In genomic region chr12:34528201-34529164, GRCm38 (mm10) we compare ENCODE assay signal across 9 mouse cellular contexts.
DNase-seq lines count a peak whose midpoint lies in the region; ATAC-seq lines count a peak whose summit lies in the region.
"Had no signal": no experiment of that assay in that cellular context is flagged by ENCODE, and none has a peak within 500 bp of the region (broad histone marks: within the 10 kb centered on the region; RNA-seq: fewer than 3 reads in every experiment).

No protein-coding gene starts in this region.

- peak; percentile 89 for ATAC-seq in forebrain, embryonic 15.5 days (replicated peaks)
- ATAC-seq in hindbrain, embryonic 16.5 days, result peak; percentile 85
- ATAC-seq in stomach, embryonic 16.5 days (ENCODE audit: insufficient read depth, low FRiP score), result peak; percentile 69; the same call in 1 of the 2 replicates

- peak; percentile 38 to 49 for DNase-seq in layer of hippocampus, adult 8-10 months (ENCODE audit: low spot score in 2 of 2)
- no peak for DNase-seq in layer of hippocampus, adult 11-12 months (ENCODE audit: low spot score)
- peak; percentile 28 for DNase-seq in cerebellum, adult 11 months
- DNase-seq in lung, postnatal 4 days, result peak; percentile 18 to 43
- no peak for DNase-seq in thymus, postnatal 25 days

- peak overlapping the region; percentile 43 for H3K4me2 ChIP-seq in forebrain, embryonic 15.5 days (replicated peaks)
- H3K4me2 ChIP-seq in hindbrain, embryonic 16.5 days (ENCODE audit: low read length), result peak overlapping the region; percentile 55
- peak overlapping the region; percentile 46 for H3K4me2 ChIP-seq in stomach, embryonic 16.5 days (ENCODE audit: low read depth, low read length)

- H3K27me3 ChIP-seq in forebrain, embryonic 15.5 days, result no peaks in the 10 kb centered on the region
- no peaks in the 10 kb centered on the region for H3K27me3 ChIP-seq in hindbrain, embryonic 16.5 days (replicated peaks; ENCODE audit: control insufficient read depth, insufficient read depth, low read length)
- H3K27me3 ChIP-seq in stomach, embryonic 16.5 days (ENCODE audit: control insufficient read depth, insufficient read depth, low read length), result no peaks in the 10 kb centered on the region

- H3K9ac ChIP-seq in forebrain, embryonic 15.5 days (replicated peaks), result peak overlapping the region; percentile 31
- peak overlapping the region; percentile 43 for H3K9ac ChIP-seq in hindbrain, embryonic 16.5 days (ENCODE audit: low read depth, low read length)
- H3K9ac ChIP-seq in stomach, embryonic 16.5 days (ENCODE audit: low read length), result no peak overlapping the region; the same call in 1 of the 2 replicates
- H3K9ac ChIP-seq: liver, embryonic 14.5 days had no signal

- 2% methylated on average over 11 of the region's 11 CpGs for WGBS in forebrain, embryonic 15.5 days
- WGBS in hindbrain, embryonic 16.5 days, result 6% methylated on average over 11 of the region's 11 CpGs
- WGBS in stomach, embryonic 16.5 days, result 18% methylated on average over 11 of the region's 11 CpGs

- no peaks in the 10 kb centered on the region for H3K9me3 ChIP-seq in forebrain, embryonic 15.5 days
- H3K9me3 ChIP-seq in hindbrain, embryonic 16.5 days (ENCODE audit: control insufficient read depth, low read length), result no peaks in the 10 kb centered on the region
- no peaks in the 10 kb centered on the region for H3K9me3 ChIP-seq in stomach, embryonic 16.5 days (replicated peaks; ENCODE audit: control insufficient read depth, low read length)

- peak overlapping the region; percentile 82 for H3K27ac ChIP-seq in forebrain, embryonic 15.5 days (replicated peaks)
- peak overlapping the region; percentile 75 for H3K27ac ChIP-seq in hindbrain, embryonic 16.5 days (ENCODE audit: low read depth, low read length)
- peak overlapping the region; percentile 73 for H3K27ac ChIP-seq in stomach, embryonic 16.5 days (ENCODE audit: low read length)
- H3K27ac ChIP-seq: liver, embryonic 14.5 days had no signal

- no peaks in the 10 kb centered on the region for H3K36me3 ChIP-seq in forebrain, embryonic 15.5 days
- no peaks in the 10 kb centered on the region for H3K36me3 ChIP-seq in hindbrain, embryonic 16.5 days (ENCODE audit: control insufficient read depth, insufficient read depth, low read length)
- H3K36me3 ChIP-seq in stomach, embryonic 16.5 days (ENCODE audit: control insufficient read depth, insufficient read depth, low read length), result no peaks in the 10 kb centered on the region

- peaks cover 32% of the 10 kb centered on the region for H3K4me1 ChIP-seq in forebrain, embryonic 15.5 days
- peaks cover 3% of the 10 kb centered on the region for H3K4me1 ChIP-seq in hindbrain, embryonic 16.5 days (ENCODE audit: control insufficient read depth, insufficient read depth, low read depth, low read length)
- H3K4me1 ChIP-seq in stomach, embryonic 16.5 days (ENCODE audit: control insufficient read depth, insufficient read depth, low read length), result peaks cover 12% of the 10 kb centered on the region

- H3K4me3 ChIP-seq in forebrain, embryonic 15.5 days, result peak overlapping the region; percentile 28
- peak overlapping the region; percentile 37 for H3K4me3 ChIP-seq in hindbrain, embryonic 16.5 days (ENCODE audit: low read length)
- peak overlapping the region; percentile 33 for H3K4me3 ChIP-seq in stomach, embryonic 16.5 days (replicated peaks; ENCODE audit: low read length)

Comparison
In these comparisons a context has a peak if more than half of its experiments do, and no peak if none do; other contexts are left out.
1. DNase-seq: peak in layer of hippocampus, adult 8-10 months (2 of 2), cerebellum, adult 11 months (single experiment) and lung, postnatal 4 days (2 of 2); none in layer of hippocampus, adult 11-12 months (single experiment) and thymus, postnatal 25 days (single experiment).
2. Peak in every context shown above with its lines, with median percentiles within 50 percentile points of each other: ATAC-seq, H3K27ac ChIP-seq, H3K4me2 ChIP-seq and H3K4me3 ChIP-seq.